Mouse (Mus musculus): Measurements from ENCODE around the gene Vmn1r82.

Gene Vmn1r82

GRCm38 (mm10) chr7:12300130-12300529, at the start of gene Vmn1r82:
Vmn1r82 (plus strand) TSS chr7:12300430.
- DNase-seq = no peak

GRCm38 (mm10) chr7:12268169-12268568, 32.1 kb upstream of the Vmn1r82 start, which contains the start of gene Vmn1r81:
Vmn1r81 (minus strand) TSS chr7:12268269.
- DNase-seq = no peak

DNA sequence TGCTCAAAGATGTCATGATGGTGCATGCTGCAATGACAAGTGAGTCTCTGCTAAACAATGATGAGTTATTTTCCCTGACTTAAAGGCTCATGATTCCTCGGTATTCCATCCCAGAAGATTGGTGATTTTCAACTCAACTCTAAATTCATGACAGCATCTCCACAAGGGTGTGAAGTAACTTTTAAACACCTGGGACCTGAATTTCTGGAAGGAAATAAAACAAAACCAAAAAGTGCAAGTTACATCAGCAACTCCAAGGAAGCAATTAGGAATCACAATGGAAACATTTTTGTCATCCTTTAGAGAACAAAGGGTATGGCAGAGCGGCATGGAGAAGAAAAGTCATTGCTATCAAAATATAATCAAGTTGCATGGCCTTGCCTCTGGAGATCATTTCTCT, 29.2 kb downstream of the Vmn1r82 start, which contains the start of gene Vmn1r83:
Vmn1r83 (minus strand) TSS at position 101 of the 400 bp plus-strand sequence.
- no peak for DNase-seq

Measured in cerebellum, postnatal 14 days (tissue).